Mouse (Mus musculus) stomach, adult 2 months (tissue): ENCODE data around the gene Tspear. TPM values are rescaled to one million over a fixed set of nuclear protein-coding genes. Genes with fewer than 3 reads are reported as not detected.

ENCODE experiments used
- polyA plus RNA-seq: library from polyadenylated mRNA; depleted of rRNA; stranded (reverse); fragments of >200 nt; gene quantifications from 2 replicates; pipeline ENCODE4 v1.2.3, GENCODE M21; 2012; rRNA removed

The Tspear gene
- polyA plus RNA-seq, 1 experiment = 0.96 TPM

GRCm38 (mm10) chr10:77852559-77852958 lies 166.2 kb downstream of the Tspear start, which contains the start of gene Gm10318:
Gm10318 (plus strand) TSS chr10:77852859.

GRCm38 (mm10) chr10:77861675-77862074 lies 175.3 kb downstream of the Tspear start, which contains the start of gene Gm3285:
Gm3285 (plus strand) TSS chr10:77861975.

GRCm38 (mm10) chr10:77902211-77902893 lies 216.0 kb downstream of the Tspear start, which contains the start of gene Lrrc3:
Lrrc3 (minus strand) TSS chr10:77902536.

Other genes with a start within 250 kb of the Tspear start
- gene Fam207a, start 170.8 kb upstream of the Tspear start, polyA plus RNA-seq = 19.4 and 23.1 TPM in 2 replicates
- 2.7 and 4.4 TPM in 2 replicates for gene Itgb2, start 156.3 kb upstream of the Tspear start, polyA plus RNA-seq
- 171 and 193 TPM in 2 replicates for gene Pttg1ip, start 104.8 kb upstream of the Tspear start, polyA plus RNA-seq
- gene Sumo3, start 80.5 kb upstream of the Tspear start, polyA plus RNA-seq = 60.3 and 68.3 TPM in 2 replicates
- not detected in 2 replicates for gene Gm49325, start 80.4 kb upstream of the Tspear start, polyA plus RNA-seq
- gene Ube2g2, start 64.3 kb upstream of the Tspear start, polyA plus RNA-seq = 21.8 and 23.2 TPM in 2 replicates
- gene Gm19402, start 4.2 kb downstream of the Tspear start, polyA plus RNA-seq = not detected in 2 replicates
- not detected in 2 replicates for gene Gm9508, start 10.7 kb downstream of the Tspear start, polyA plus RNA-seq
- not detected in 2 replicates for gene Gm10272, start 20.1 kb downstream of the Tspear start, polyA plus RNA-seq
- gene Gm10024, start 24.9 kb downstream of the Tspear start, polyA plus RNA-seq = not detected in 2 replicates
- 1.8 TPM in 1 of 2 replicates, not detected in the other for gene Gm10142, start 29.2 kb downstream of the Tspear start, polyA plus RNA-seq
- 0.25 and 0.38 TPM in 2 replicates for gene Krtap12-1, start 34.0 kb downstream of the Tspear start, polyA plus RNA-seq
- not detected in 2 replicates for gene Gm10100, start 39.9 kb downstream of the Tspear start, polyA plus RNA-seq
- gene Gm18596, start 56.1 kb downstream of the Tspear start, polyA plus RNA-seq = not detected in 2 replicates
- gene Gm9736, start 64.8 kb downstream of the Tspear start, polyA plus RNA-seq = not detected in 2 replicates
- not detected in 2 replicates for gene Gm3233, start 73.1 kb downstream of the Tspear start, polyA plus RNA-seq
- gene Gm3238, start 84.8 kb downstream of the Tspear start, polyA plus RNA-seq = not detected in 2 replicates
- gene Gm7138, start 90.4 kb downstream of the Tspear start, polyA plus RNA-seq = not detected in 2 replicates
- not detected in 2 replicates for gene Gm3250, start 96.0 kb downstream of the Tspear start, polyA plus RNA-seq
- gene Gm7137, start 101.6 kb downstream of the Tspear start, polyA plus RNA-seq = not detected in 2 replicates
- gene Gm9639, start 108.5 kb downstream of the Tspear start, polyA plus RNA-seq = not detected in 2 replicates
- not detected in 2 replicates for gene Gm19668, start 112.6 kb downstream of the Tspear start, polyA plus RNA-seq
- not detected in 2 replicates for gene Gm9507, start 125.3 kb downstream of the Tspear start, polyA plus RNA-seq
- gene Gm2696, start 128.1 kb downstream of the Tspear start, polyA plus RNA-seq = not detected in 2 replicates
- not detected in 2 replicates for gene Krtap10-4, start 140.5 kb downstream of the Tspear start, polyA plus RNA-seq
- gene Krtap10-10, start 149.4 kb downstream of the Tspear start, polyA plus RNA-seq = not detected in 2 replicates
- not detected in 2 replicates for gene Gm36176, start 160.2 kb downstream of the Tspear start, polyA plus RNA-seq
- not detected in 2 replicates for gene Gm10318, start 166.3 kb downstream of the Tspear start, polyA plus RNA-seq
- gene Gm3285, start 175.4 kb downstream of the Tspear start, polyA plus RNA-seq = not detected in 2 replicates
- 4.4 and 4.7 TPM in 2 replicates for gene Lrrc3, start 216.0 kb downstream of the Tspear start, polyA plus RNA-seq